Mouse (Mus musculus) liver (tissue): ENCODE measurements around the gene Aven.

Source experiments
- DNase-seq: peaks from one replicate; pipeline ENCODE4 v3.0.0-alpha.2; 2020; ENCODE audit warnings: mixed read lengths

The Aven gene

DNA sequence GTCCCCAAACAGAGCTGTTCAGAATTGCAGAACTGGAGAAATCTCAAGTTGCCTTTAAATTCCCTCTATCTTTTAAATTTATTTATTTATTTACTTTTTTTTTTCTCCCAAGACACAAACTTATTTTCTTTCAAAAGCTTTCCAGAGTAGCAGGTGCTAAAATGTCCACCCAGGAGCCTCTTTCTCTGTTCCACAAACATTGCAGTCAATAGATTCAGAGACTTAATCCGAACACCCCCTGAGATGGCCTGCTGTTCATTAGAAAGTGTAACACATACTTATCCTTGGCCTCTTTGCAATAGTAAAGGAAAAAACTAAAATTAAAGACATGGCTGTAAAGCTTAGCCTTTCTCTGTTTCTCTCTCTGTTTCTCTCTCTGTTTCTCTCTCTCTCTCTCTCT, 184.5 kb downstream of the Aven start:
- DNase-seq: no peak

DNA sequence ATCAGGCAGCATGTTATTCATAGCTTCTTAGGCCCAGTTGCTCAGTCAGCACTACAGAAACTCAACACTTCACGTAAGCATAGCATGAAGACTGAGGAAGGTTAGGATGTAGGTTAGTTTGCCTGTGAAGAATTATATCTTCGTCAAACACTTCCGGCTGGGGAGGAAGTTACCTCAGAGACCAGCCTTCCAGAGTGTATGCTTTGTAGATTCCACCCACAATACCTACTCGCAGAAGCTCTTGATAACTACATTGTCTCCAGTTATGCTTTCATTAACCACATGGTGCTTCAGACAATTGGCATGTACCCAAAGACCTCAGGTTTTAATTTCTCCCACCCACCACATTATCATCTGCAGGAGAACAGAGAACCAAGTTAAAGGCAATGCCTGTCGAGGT, 189.1 kb downstream of the Aven start:
- DNase-seq: no peak
